Mouse (Mus musculus) ES-E14 (cell line): Measurements from ENCODE around the gene Rara. TPM values are rescaled to one million over a fixed set of nuclear protein-coding genes. Genes with fewer than 3 reads are reported as not detected.

Source experiments
- DNase-seq: peaks from one replicate; pipeline ENCODE4 v3.0.0-alpha.2; 2013; ENCODE audit warnings: low read depth, low spot score
- H3K27ac ChIP-seq: 2 replicates; pipeline ENCODE4 v1.5.1; 2012; ENCODE audit warnings: low read depth, mild to moderate bottlenecking, low read length, moderate library complexity, mixed read lengths; ENCODE audit not compliant: poor library complexity, insufficient read depth, severe bottlenecking
- H3K36me3 ChIP-seq: 2 replicates; pipeline ENCODE4 v1.6.1; 2012; ENCODE audit warnings: mild to moderate bottlenecking, low read length, moderate library complexity, mixed read lengths; ENCODE audit not compliant: control insufficient read depth, poor library complexity, insufficient read depth, severe bottlenecking
- H3K4me1 ChIP-seq, 2 experiments: fragments of 150-350 bp in 1 of 2; sonication (generic) in 1 of 2; 2 replicates each; pipeline ENCODE4 v1.6.1; 2012; ENCODE audit warnings: low read length in 2 of 2, mild to moderate bottlenecking in 1 of 2, mixed read lengths in 1 of 2; ENCODE audit not compliant: control insufficient read depth in 2 of 2, insufficient read depth in 2 of 2, poor library complexity in 1 of 2
- H3K4me3 ChIP-seq, 2 experiments: fragments of 150-350 bp in 1 of 2; sonication (generic) in 1 of 2; 2 replicates each; pipeline ENCODE4 v1.5.1; 2012; ENCODE audit warnings: low read length in 2 of 2, low read depth in 1 of 2, mild to moderate bottlenecking in 1 of 2, mixed read lengths in 1 of 2; ENCODE audit not compliant: insufficient read depth in 1 of 2, poor library complexity in 1 of 2, severe bottlenecking in 1 of 2
- H3K9ac ChIP-seq: 2 replicates; pipeline ENCODE4 v1.6.1; 2012; ENCODE audit warnings: low read depth, mild to moderate bottlenecking, low read length, mixed read lengths; ENCODE audit not compliant: poor library complexity, insufficient read depth, severe bottlenecking
- H3K9me3 ChIP-seq: fragments of 150-350 bp; sonication (generic); 2 replicates; pipeline ENCODE4 v1.6.1; 2012; ENCODE audit warnings: low read depth, mild to moderate bottlenecking, low read length; ENCODE audit not compliant: control insufficient read depth, insufficient read depth
- CHD2 ChIP-seq: IDR thresholded peaks from 2 replicates; pipeline ENCODE4 v1.6.1; 2014; ENCODE audit warnings: mild to moderate bottlenecking, low read depth, low read length, inconsistent platforms
- HCFC1 ChIP-seq: IDR thresholded peaks from 2 replicates; pipeline ENCODE4 v1.6.1; 2012; ENCODE audit warnings: low read length, inconsistent platforms, borderline replicate concordance; ENCODE audit not compliant: insufficient read depth
- MAFK ChIP-seq: IDR thresholded peaks from 2 replicates; pipeline ENCODE4 v1.6.1; 2014; ENCODE audit warnings: mild to moderate bottlenecking, low read depth, low read length, inconsistent platforms; ENCODE audit not compliant: insufficient read depth
- ZC3H11A ChIP-seq: IDR thresholded peaks from 2 replicates; pipeline ENCODE4 v1.6.1; 2012; ENCODE audit warnings: low read depth, mild to moderate bottlenecking, inconsistent platforms, low read length, borderline replicate concordance
- ZNF384 ChIP-seq: IDR thresholded peaks from 2 replicates; pipeline ENCODE4 v1.6.1; 2012; ENCODE audit warnings: low read depth, low read length, inconsistent platforms
- in situ Hi-C, 2 experiments: fragments of 600-800 bp; cut with MboI; formaldehyde crosslinking; loops; one replicate each; pipeline ENCODE4 v1.15.1; 2025; ENCODE audit warnings: low sequenced_read_pairs in 2 of 2, inconsistent platforms in 1 of 2; ENCODE audit not compliant: unreplicated experiment in 2 of 2
- total RNA-seq: library from RNA; depleted of rRNA; stranded (reverse); fragments of 300-350 nt; gene quantifications from 2 replicates; pipeline ENCODE4 v1.2.3, GENCODE M21; 2012

Rara gene
- total RNA-seq, 1 experiment, result 25.8 TPM

DNA sequence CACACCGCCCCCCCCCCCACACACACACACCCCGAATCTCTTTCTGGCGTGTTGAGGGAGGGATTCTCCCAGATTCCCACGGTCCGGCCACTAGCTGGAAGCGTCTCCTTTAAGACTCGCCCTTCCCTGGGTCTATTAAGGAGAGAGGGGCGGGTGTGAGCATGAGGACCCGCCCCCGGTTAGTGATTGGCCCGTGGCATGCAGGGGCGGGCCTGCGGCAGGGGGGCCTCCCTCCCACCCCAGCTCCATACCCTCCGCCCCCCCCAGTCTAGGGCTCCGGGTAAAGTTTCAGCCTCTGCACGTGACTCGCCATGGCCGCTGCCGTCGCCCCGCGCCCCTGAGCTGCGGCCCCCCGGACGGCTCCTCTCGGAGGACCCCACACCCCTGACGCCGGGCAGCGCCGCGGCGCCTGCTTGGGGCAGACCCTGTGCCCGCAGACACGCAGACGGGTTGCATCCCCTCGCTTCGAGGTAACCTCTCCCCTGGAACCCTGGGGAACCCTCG lies 9.8 kb downstream of the Rara start:
- DNase-seq, result no peak
- H3K4me1 ChIP-seq, result peaks cover 6 to 50% of the 10 kb centered on the region in 2 experiments
- no peaks in the 10 kb centered on the region for H3K36me3 ChIP-seq
- peak overlapping the region; percentile 78 to 92 for H3K4me3 ChIP-seq
- H3K9ac ChIP-seq, result peak overlapping the region; percentile 87
- in situ Hi-C loops, result no loop called here
- H3K9me3 ChIP-seq, result no peaks in the 10 kb centered on the region
- H3K27ac ChIP-seq, result peak overlapping the region; percentile 11; the same call in 1 of the 2 replicates
- TF ChIP-seq ZNF384 (no peak), HCFC1 (0 out of 2 replicates have a peak, but pooled peaks have one; percentile 25)

DNA sequence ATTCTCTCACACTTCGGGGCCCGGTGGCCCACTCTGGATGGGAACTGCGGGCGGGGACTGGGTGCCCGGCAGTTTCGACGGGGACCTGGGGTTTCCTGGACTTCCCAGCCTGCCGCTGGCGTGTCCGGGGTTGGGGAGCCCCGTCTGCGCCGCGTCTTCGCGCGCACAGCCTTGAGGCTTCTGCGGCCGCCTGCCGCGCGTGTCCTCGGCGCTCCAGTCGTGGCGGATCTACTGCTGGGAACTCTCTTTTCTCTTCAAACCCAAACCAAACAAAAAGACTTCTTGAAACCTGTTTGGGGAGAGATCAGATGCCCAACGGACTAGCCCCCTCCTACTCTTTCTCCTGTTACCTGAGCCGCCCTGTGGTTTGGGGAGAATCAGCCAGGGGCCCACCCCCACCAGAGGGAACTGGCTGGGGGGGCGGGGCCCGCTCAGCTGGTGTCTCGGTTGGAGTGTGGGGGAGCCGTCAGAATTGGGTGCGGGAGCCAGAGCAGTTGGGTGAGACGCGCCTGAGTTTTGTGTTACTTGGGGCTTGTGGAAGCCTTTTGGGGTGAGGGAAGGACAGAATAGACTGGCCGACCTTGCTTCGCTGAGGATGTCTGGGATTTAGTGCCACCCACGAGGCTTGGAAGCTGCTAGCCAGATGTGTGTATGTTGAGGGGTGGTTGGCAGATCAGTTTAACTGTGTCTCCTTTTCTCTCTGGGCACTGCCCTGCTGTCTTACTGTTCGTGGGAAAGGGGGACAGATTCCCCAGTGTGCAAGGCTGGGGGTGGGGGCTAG lies 10.5 kb downstream of the Rara start:
- TF ChIP-seq MAFK, result no peak
- peak; percentile 16; the same call in 1 of the 2 replicates for TF ChIP-seq HCFC1
- no peak for DNase-seq
- Histone ChIP-seq H3K36me3 (no peaks in the 10 kb centered on the region), H3K4me3 (peak overlapping the region; percentile 78 to 92), H3K27ac (peak overlapping the region; percentile 11; the same call in 1 of the 2 replicates), H3K4me1 (peaks cover 7 to 50% of the 10 kb centered on the region in 2 experiments), H3K9me3 (no peaks in the 10 kb centered on the region), H3K9ac (peak overlapping the region; percentile 87)
- in situ Hi-C loops, result no loop called here

DNA sequence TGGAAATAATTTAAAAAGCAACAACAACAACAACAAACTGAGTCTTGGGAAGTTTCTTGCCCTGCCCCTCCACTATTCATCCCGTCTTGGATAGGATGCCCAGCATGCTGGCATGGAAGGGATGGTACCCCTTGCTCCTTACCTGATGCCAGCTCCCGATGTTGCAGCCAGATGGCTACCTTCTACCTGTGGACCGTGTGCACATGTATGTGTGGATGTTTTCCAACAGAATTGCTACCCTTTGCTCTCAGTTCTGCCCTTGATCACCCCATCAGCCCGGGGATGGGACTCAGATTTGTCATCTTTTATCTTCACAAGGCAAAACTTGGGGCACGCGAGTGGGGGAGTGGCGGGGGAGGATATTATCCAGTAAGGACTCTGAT lies 11.1 kb downstream of the Rara start:
- Histone ChIP-seq H3K9me3 (no peaks in the 10 kb centered on the region), H3K27ac (no peak overlapping the region), H3K36me3 (no peaks in the 10 kb centered on the region), H3K4me3 (peak overlapping the region; percentile 78 to 92), H3K9ac (no peak overlapping the region), H3K4me1 (peaks cover 9 to 50% of the 10 kb centered on the region in 2 experiments)
- TF ChIP-seq ZC3H11A, result no peak
- no peak for TF ChIP-seq ZNF384
- TF ChIP-seq HCFC1, result no peak
- TF ChIP-seq MAFK, result no peak
- no peak for TF ChIP-seq CHD2
- DNase-seq, result no peak
- in situ Hi-C loops, result no loop called here

DNA sequence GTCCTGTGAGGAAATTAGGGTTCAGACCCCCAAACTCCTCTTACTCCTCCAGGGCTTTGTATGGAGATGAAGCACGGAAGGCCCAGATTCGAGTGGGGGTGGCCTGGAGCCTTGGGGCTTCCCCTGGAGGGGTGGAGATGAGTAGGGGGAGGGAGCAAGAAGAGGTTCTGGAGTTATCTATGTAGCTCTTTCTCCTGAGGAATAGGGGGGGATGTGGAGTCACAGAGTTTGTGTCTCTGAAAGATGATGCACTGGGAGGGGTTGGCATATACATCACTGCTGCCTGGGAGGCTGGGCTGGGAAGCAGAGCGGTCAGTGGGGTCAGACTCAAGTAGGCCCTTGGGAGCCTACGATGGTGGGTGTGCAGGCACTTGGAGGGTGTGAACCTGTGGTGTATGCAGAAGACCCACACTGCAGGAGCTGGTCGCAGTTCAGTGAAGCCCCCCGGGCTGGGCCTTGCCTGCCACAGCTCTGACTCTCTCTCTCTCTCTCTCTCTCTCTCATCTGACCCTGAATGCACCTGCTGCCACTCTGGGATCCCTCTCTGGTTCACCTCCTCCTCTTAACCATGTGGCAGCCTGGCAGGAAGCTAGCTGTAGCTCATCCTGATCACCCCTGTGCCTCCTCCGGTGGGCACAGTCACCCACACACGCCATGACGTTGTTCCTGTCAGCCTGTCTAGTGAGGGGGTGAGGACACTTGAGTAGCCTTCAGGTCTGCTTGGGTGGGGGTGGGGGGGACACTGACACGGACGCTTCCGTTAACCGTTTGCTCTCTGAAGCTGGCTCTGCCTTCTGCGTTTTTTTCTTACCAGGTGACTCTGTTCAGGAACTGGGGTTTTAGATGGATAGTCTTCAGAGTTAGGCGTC lies 11.7 kb downstream of the Rara start:
- no peaks in the 10 kb centered on the region for H3K36me3 ChIP-seq
- H3K9me3 ChIP-seq, result no peaks in the 10 kb centered on the region
- in situ Hi-C loops, result no loop called here
- no peak overlapping the region for H3K27ac ChIP-seq
- H3K4me1 ChIP-seq, result peaks cover 11 to 52% of the 10 kb centered on the region in 2 experiments
- DNase-seq, result no peak
- peak overlapping the region in 1 of 2 experiments; percentile 28; a peak in 1 of 4 replicates for H3K4me3 ChIP-seq
- no peak overlapping the region for H3K9ac ChIP-seq
- no peak for TF ChIP-seq CHD2
- no peak for TF ChIP-seq HCFC1
- TF ChIP-seq ZNF384, result no peak
- TF ChIP-seq MAFK, result no peak
- no peak for TF ChIP-seq ZC3H11A
